Mouse (Mus musculus) heart, adult 2 months (tissue): ENCODE measurements at regions not wholly inside any gene's neighbourhood (a gene's known extent, or its start where the extent isn't known, plus 50 kb on each side); places are given as distances from the start of the nearest gene placed in this dataset.

Experiments used
- DNase-seq, 2 experiments: peaks; one replicate each; pipeline ENCODE4 v3.0.0; 2021
- H3K27ac ChIP-seq: fragments of 200-600 bp; 2 replicates; pipeline ENCODE4 v1.8.1; 2022
- H3K27me3 ChIP-seq: fragments of 200-500 bp; 2 replicates; pipeline ENCODE4 v1.6.1; 2012; ENCODE audit warnings: mild to moderate bottlenecking, low read length, inconsistent platforms, mixed read lengths; ENCODE audit not compliant: control insufficient read depth, insufficient read depth
- H3K36me3 ChIP-seq: fragments of 200-500 bp; 2 replicates; pipeline ENCODE4 v1.6.1; 2012; ENCODE audit warnings: low read length, inconsistent platforms; ENCODE audit not compliant: control insufficient read depth, insufficient read depth
- H3K4me1 ChIP-seq: fragments of 200-500 bp; 2 replicates; pipeline ENCODE4 v1.6.1; 2011; ENCODE audit warnings: low read length; ENCODE audit not compliant: control insufficient read depth, insufficient read depth
- H3K4me3 ChIP-seq: fragments of 200-600 bp; 2 replicates; pipeline ENCODE4 v1.8.1; 2022
- H3K79me2 ChIP-seq: fragments of 200-500 bp; replicated peaks from 2 replicates; pipeline ENCODE4 v1.6.1; 2012; ENCODE audit warnings: mild to moderate bottlenecking, inconsistent platforms, low read length, moderate library complexity, mixed read lengths; ENCODE audit not compliant: control insufficient read depth, insufficient read depth
- H3K9ac ChIP-seq: fragments of 200-500 bp; 2 replicates; pipeline ENCODE4 v1.6.1; 2012; ENCODE audit warnings: low read depth, mild to moderate bottlenecking, control low read depth, inconsistent platforms, low read length, mixed read lengths
- CTCF ChIP-seq: fragments of 200-600 bp; IDR thresholded peaks from 2 replicates; pipeline ENCODE4 v1.8.1; 2022; ENCODE audit warnings: antibody characterized with exemption, mild to moderate bottlenecking, moderate library complexity
- EP300 ChIP-seq: fragments of 200-500 bp; IDR thresholded peaks from 2 replicates; pipeline ENCODE4 v1.6.1; 2011; ENCODE audit warnings: low read depth, low read length, control low read depth; ENCODE audit not compliant: insufficient read depth
- POLR2A ChIP-seq: fragments of 200-500 bp; IDR thresholded peaks from 2 replicates; pipeline ENCODE4 v1.6.1; 2011; ENCODE audit warnings: mild to moderate bottlenecking, low read depth, low read length, control low read depth; ENCODE audit not compliant: insufficient read depth
- WGBS: fragments of 180-500 bp; shearing (Covaris S2); methylation state at CpG from one replicate; pipeline ENCODE4 v1.1.7; 2018; 5-methylcytosine and 5-hydroxymethylcytosine counted together
- intact Hi-C: fragments of 180-260 bp; cut with DNase I; formaldehyde crosslinking; loops from one replicate; pipeline ENCODE4 v1.15.1; 2025

DNA sequence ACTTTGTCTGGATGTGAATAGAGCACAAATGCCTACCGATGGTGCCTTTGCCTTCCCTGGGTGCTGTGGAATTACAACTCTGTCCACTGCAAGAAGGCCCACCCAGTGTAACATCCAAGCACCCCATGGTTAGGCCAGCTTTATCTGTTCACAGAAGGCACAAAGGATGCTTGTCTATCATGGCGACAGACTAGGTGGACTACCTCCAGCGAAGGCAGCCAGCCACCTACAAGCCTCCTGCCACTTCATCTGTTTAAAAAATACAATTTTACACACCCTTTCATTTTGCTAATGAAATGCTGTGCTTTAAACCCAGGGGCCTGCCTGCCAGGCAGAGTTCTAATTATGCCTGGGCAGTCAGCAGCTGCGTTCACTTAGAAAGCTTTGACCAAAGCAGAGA lies 103.0 kb upstream of the Psmd7 start:
- no peak for DNase-seq
- 87% methylated on average over 4 of the region's 4 CpGs for WGBS
- no peak overlapping the region for H3K9ac ChIP-seq
- no peaks in the 10 kb centered on the region for H3K27me3 ChIP-seq
- no peak overlapping the region for H3K27ac ChIP-seq
- no peaks in the 10 kb centered on the region for H3K79me2 ChIP-seq
- H3K4me1 ChIP-seq = no peaks in the 10 kb centered on the region
- H3K36me3 ChIP-seq = no peaks in the 10 kb centered on the region
- TF ChIP-seq EP300 (no peak), CTCF (no peak), POLR2A (no peak)
- intact Hi-C loops = no loop called here
- H3K4me3 ChIP-seq = no peak overlapping the region

DNA sequence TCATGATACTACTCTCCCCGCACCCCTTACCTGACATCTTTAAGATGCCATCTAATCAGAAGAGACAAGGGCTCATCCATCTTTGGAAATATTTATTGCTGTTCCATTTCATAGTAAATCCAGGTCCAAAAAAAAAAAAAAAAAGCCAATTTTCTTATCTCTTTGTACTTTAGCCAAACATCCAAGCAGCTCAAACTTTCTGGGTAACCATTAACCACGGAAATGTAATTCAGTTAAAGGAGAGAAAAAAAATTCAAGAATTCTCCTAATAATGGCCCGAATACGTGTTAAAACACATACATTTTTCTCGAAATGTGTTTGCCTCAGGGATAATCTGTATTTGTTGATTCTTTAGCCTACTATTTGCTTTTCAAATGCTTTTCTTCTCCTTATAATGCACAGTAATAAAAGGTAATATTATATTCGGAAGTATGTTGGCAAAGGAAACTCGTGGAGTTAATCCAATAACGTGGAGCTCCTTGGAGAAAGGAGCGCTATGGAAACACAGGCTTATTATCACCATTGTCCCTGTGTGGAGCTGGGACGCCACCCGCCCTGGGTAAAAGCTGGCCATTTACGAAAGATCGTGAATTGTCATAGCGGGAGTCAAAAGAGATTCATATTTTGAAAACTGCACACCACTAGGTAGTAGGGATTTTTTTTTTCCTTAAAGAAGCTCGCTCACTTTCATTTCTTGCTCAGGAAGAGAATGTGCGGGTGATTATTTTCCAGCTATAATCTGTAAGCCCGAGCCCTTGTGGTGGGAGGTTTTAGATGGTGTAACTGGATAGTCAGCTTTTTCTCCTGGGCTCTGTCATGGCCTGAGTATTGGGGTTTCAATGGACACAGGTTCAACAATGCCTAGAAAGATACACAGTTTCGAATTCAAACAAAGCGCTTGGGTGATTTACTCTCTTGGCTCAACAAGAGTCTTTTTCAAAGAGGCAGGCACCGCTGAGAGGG lies 108.4 kb upstream of the Psmd7 start:
- H3K27me3 ChIP-seq = no peaks in the 10 kb centered on the region
- no peak overlapping the region for H3K4me3 ChIP-seq
- intact Hi-C loops = no loop called here
- no peak overlapping the region for H3K9ac ChIP-seq
- TF ChIP-seq POLR2A (no peak), EP300 (no peak), CTCF (no peak)
- no peak for DNase-seq
- H3K36me3 ChIP-seq = no peaks in the 10 kb centered on the region
- no peak overlapping the region for H3K27ac ChIP-seq
- no peaks in the 10 kb centered on the region for H3K79me2 ChIP-seq
- peaks cover 1% of the 10 kb centered on the region; the same call in 1 of the 2 replicates for H3K4me1 ChIP-seq
- 83% methylated on average over 20 of the region's 20 CpGs for WGBS

DNA sequence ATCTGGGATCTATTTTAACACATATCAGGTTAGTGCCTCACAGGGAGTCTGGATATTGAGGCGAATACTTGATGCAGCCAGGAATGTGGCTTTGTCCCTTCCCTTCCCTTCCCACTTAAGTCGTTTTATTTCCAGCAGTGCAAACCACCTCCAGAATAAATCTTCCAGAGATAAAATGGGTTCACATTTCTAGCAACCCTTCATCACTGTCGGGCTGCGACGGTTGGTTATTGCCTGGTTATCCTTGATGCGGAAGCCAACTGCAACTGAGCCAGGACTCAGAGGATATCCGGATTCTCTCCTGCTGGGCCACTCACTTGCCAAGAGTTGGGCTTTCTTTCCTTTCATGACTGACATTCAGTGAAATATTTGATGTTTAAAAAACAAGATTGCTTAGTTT lies 111.0 kb upstream of the Psmd7 start:
- Histone ChIP-seq H3K27ac (no peak overlapping the region), H3K4me3 (no peak overlapping the region), H3K4me1 (peaks cover 1% of the 10 kb centered on the region; the same call in 1 of the 2 replicates), H3K9ac (no peak overlapping the region), H3K27me3 (no peaks in the 10 kb centered on the region), H3K79me2 (no peaks in the 10 kb centered on the region), H3K36me3 (no peaks in the 10 kb centered on the region)
- DNase-seq = no peak
- intact Hi-C loops = no loop called here
- no peak for TF ChIP-seq POLR2A
- TF ChIP-seq CTCF = no peak
- no peak for TF ChIP-seq EP300
- 27% methylated on average over 7 of the region's 7 CpGs for WGBS

DNA sequence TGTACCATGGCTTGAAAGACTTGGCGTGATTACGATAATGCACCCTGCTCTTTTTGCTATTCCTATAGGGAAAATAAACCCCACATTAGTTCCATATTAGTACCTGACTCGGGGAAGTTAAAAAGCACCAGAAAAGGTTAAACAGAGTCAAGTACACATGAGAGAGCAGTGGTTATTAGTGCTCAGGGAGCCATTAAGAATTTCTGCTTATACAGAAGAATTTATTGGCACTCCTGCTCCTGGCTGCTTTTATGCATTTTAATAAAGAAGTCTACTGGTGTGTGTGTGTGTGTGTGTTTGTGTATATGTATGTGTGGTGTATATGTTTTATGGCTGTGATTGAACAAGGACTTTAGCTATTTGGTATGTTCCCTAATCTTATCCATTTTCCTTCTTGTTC lies 111.5 kb upstream of the Psmd7 start:
- Histone ChIP-seq H3K4me1 (peaks cover 1% of the 10 kb centered on the region; the same call in 1 of the 2 replicates), H3K4me3 (no peak overlapping the region), H3K27ac (no peak overlapping the region), H3K27me3 (no peaks in the 10 kb centered on the region), H3K9ac (no peak overlapping the region), H3K36me3 (no peaks in the 10 kb centered on the region), H3K79me2 (no peaks in the 10 kb centered on the region)
- DNase-seq = no peak
- intact Hi-C loops = no loop called here
- WGBS = 58% methylated on average over 3 of the region's 3 CpGs
- TF ChIP-seq POLR2A = no peak
- TF ChIP-seq CTCF = no peak
- TF ChIP-seq EP300 = no peak

DNA sequence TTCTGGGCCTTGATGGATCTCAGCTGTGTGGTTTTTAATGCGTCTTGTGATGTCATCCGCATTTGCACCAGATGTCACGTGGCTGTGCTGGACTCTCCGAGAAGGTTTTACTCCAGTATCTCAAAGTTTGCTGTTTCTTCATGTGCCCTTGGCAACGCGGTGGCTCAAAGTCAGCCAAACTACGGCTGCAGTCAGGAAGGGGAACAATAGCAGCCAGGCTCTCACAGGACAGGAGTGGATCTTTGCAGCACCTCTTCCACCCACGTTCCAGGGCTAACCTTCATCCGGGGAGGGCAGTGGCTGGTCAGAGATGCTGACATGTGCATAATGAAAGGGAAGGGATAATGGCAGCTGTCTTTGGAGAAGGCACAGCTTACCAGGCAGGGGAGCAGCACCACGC lies 127.6 kb upstream of the Psmd7 start:
- Histone ChIP-seq H3K4me3 (no peak overlapping the region), H3K27ac (no peak overlapping the region), H3K27me3 (no peaks in the 10 kb centered on the region), H3K9ac (no peak overlapping the region), H3K4me1 (no peaks in the 10 kb centered on the region), H3K79me2 (no peaks in the 10 kb centered on the region), H3K36me3 (no peaks in the 10 kb centered on the region)
- no peak for DNase-seq
- 73% methylated on average over 10 of the region's 10 CpGs for WGBS
- intact Hi-C loops = no loop called here
- TF ChIP-seq CTCF (no peak), EP300 (no peak), POLR2A (no peak)

DNA sequence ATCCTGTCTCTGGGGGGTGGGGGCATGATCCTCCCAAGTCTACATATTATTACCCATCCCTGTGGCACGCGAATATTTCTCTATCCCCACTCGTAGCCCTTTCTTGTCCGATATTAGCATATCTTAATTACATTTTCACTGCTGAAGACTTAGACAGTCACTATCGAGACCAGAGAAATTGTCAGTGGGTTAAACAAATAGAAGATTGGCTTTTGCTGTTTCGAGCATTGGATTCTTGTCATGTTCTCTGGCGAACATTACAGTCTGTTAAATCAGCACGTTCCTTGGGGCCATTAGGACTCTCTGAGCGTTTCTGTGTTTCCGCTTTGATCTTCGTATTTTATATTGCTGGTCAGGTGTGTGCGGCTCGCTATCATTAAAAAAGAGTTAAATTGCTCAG lies 129.6 kb upstream of the Psmd7 start:
- no peak for TF ChIP-seq POLR2A
- TF ChIP-seq EP300 = no peak
- no peak for TF ChIP-seq CTCF
- intact Hi-C loops = no loop called here
- no peak overlapping the region for H3K27ac ChIP-seq
- 84% methylated on average over 13 of the region's 13 CpGs for WGBS
- no peak overlapping the region for H3K4me3 ChIP-seq
- no peak for DNase-seq
- no peak overlapping the region for H3K9ac ChIP-seq
- H3K79me2 ChIP-seq = no peaks in the 10 kb centered on the region
- H3K27me3 ChIP-seq = no peaks in the 10 kb centered on the region
- no peaks in the 10 kb centered on the region for H3K36me3 ChIP-seq
- no peaks in the 10 kb centered on the region for H3K4me1 ChIP-seq
